Mouse (Mus musculus) cerebellum, adult 2 months (tissue): Measurements from ENCODE around the gene Itpkb.

Source experiments
- CTCF ChIP-seq: fragments of 200-500 bp; IDR thresholded peaks from 2 replicates; pipeline ENCODE4 v1.5.1; 2011; ENCODE audit warnings: low read depth, mild to moderate bottlenecking, control low read depth, low read length, moderate library complexity, borderline replicate concordance; ENCODE audit not compliant: insufficient read depth
- POLR2A ChIP-seq: fragments of 200-500 bp; IDR thresholded peaks from 2 replicates; pipeline ENCODE4 v1.6.1; 2011; ENCODE audit warnings: low read length, control low read depth, borderline replicate concordance; ENCODE audit not compliant: insufficient read depth

GRCm38 (mm10) chr1:180357893-180358331, 27.6 kb downstream of the Itpkb start:
- TF ChIP-seq CTCF: no peak
- TF ChIP-seq POLR2A: no peak
